Mouse (Mus musculus) lung, adult 2 months (tissue): ENCODE data around the gene Elmo1. TPM values are rescaled to one million over a fixed set of nuclear protein-coding genes. Genes with fewer than 3 reads are reported as not detected.

Experiments
- DNase-seq: peaks from one replicate; pipeline ENCODE4 v3.0.0; 2022
- H3K4me1 ChIP-seq: fragments of 200-500 bp; 2 replicates; pipeline ENCODE4 v1.6.1; 2011; ENCODE audit warnings: low read length; ENCODE audit not compliant: control insufficient read depth, insufficient read depth
- H3K4me3 ChIP-seq: fragments of 200-500 bp; replicated peaks from 2 replicates; pipeline ENCODE3; 2011; ENCODE audit warnings: low read depth, mild to moderate bottlenecking, control low read depth, low read length; ENCODE audit errors: extremely low read depth
- CTCF ChIP-seq: fragments of 200-500 bp; IDR thresholded peaks from 2 replicates; pipeline ENCODE4 v1.5.1; 2011; ENCODE audit warnings: mild to moderate bottlenecking, low read length, control low read depth; ENCODE audit not compliant: insufficient read depth
- POLR2A ChIP-seq: fragments of 200-500 bp; IDR thresholded peaks from 2 replicates; pipeline ENCODE4 v1.6.1; 2011; ENCODE audit warnings: low read depth, mild to moderate bottlenecking, control low read depth, low read length, borderline replicate concordance; ENCODE audit errors: extremely low read depth
- WGBS: fragments of 180-500 bp; shearing (Covaris S2); methylation state at CpG from one replicate; pipeline ENCODE4 v1.1.7; 2018; 5-methylcytosine and 5-hydroxymethylcytosine counted together
- polyA plus RNA-seq: library from polyadenylated mRNA; depleted of rRNA; stranded (reverse); fragments of >200 nt; gene quantifications from 2 replicates; pipeline ENCODE4 v1.2.3, GENCODE M21; 2012

The Elmo1 gene
- polyA plus RNA-seq, 1 experiment: 28.3 TPM

GRCm38 (mm10) chr13:20473641-20474078 is 383.3 kb downstream of the Elmo1 start:
- 71% methylated on average over 7 of the region's 7 CpGs for WGBS
- TF ChIP-seq CTCF: no peak
- no peak for TF ChIP-seq POLR2A
- Histone ChIP-seq H3K4me3 (no peak overlapping the region), H3K4me1 (no peaks in the 10 kb centered on the region; the same call in 1 of the 2 replicates)
- no peak for DNase-seq

- TF ChIP-seq CTCF: no peak
- TF ChIP-seq POLR2A: no peak
- Histone ChIP-seq H3K4me3 (no peak overlapping the region), H3K4me1 (no peaks in the 10 kb centered on the region; the same call in 1 of the 2 replicates)
- DNase-seq: no peak
- WGBS: 95% methylated on average over 4 of the region's 4 CpGs
These were observed 384.2 kb downstream of the Elmo1 start for GRCm38 (mm10) chr13:20474600-20474999.

- no peaks in the 10 kb centered on the region for H3K4me1 ChIP-seq
- TF ChIP-seq CTCF (no peak), POLR2A (no peak)
- no peak for DNase-seq
- H3K4me3 ChIP-seq: no peak overlapping the region
- WGBS: 71% methylated on average over 1 of the region's 1 CpGs
These were observed 391.4 kb downstream of the Elmo1 start for GRCm38 (mm10) chr13:20481805-20482204.

GRCm38 (mm10) chr13:20489110-20489509 is 398.7 kb downstream of the Elmo1 start:
- peaks cover 6% of the 10 kb centered on the region; the same call in 1 of the 2 replicates for H3K4me1 ChIP-seq
- no peak for DNase-seq
- TF ChIP-seq CTCF (no peak), POLR2A (no peak)
- WGBS: 81% methylated on average over 3 of the region's 3 CpGs
- H3K4me3 ChIP-seq: no peak overlapping the region

GRCm38 (mm10) chr13:20489698-20490417 is 399.5 kb downstream of the Elmo1 start:
- DNase-seq: no peak
- 37% methylated on average over 8 of the region's 8 CpGs for WGBS
- no peak overlapping the region for H3K4me3 ChIP-seq

GRCm38 (mm10) chr13:20490860-20491594 is 400.6 kb downstream of the Elmo1 start:
- Histone ChIP-seq H3K4me3 (no peak overlapping the region), H3K4me1 (peaks cover 6% of the 10 kb centered on the region; the same call in 1 of the 2 replicates)
- TF ChIP-seq CTCF: no peak
- no peak for TF ChIP-seq POLR2A
- 61% methylated on average over 5 of the region's 5 CpGs for WGBS
- no peak for DNase-seq

More at GRCm38 (mm10) chr13:20489698-20490417, 399.5 kb downstream of the Elmo1 start:
- peaks cover 6% of the 10 kb centered on the region; the same call in 1 of the 2 replicates for H3K4me1 ChIP-seq
- TF ChIP-seq CTCF (0 out of 2 replicates have a peak, but pooled peaks have one; percentile 5), POLR2A (no peak)

GRCm38 (mm10) chr13:20491666-20492065 is 401.3 kb downstream of the Elmo1 start:
- 68% methylated on average over 3 of the region's 3 CpGs for WGBS
- no peak for TF ChIP-seq POLR2A
- no peak for TF ChIP-seq CTCF

GRCm38 (mm10) chr13:20494047-20494739 is 403.8 kb downstream of the Elmo1 start:
- WGBS: 82% methylated on average over 6 of the region's 6 CpGs
- DNase-seq: no peak
- H3K4me1 ChIP-seq: peaks cover 6% of the 10 kb centered on the region; the same call in 1 of the 2 replicates

More at GRCm38 (mm10) chr13:20491666-20492065, 401.3 kb downstream of the Elmo1 start:
- H3K4me3 ChIP-seq: no peak overlapping the region
- DNase-seq: no peak
- H3K4me1 ChIP-seq: peaks cover 6% of the 10 kb centered on the region; the same call in 1 of the 2 replicates

GRCm38 (mm10) chr13:20501923-20502322 is 411.5 kb downstream of the Elmo1 start:
- TF ChIP-seq POLR2A (no peak), CTCF (no peak)
- DNase-seq: no peak
- H3K4me1 ChIP-seq: no peaks in the 10 kb centered on the region
- no peak overlapping the region for H3K4me3 ChIP-seq

More at GRCm38 (mm10) chr13:20494047-20494739, 403.8 kb downstream of the Elmo1 start:
- no peak for TF ChIP-seq POLR2A
- no peak for TF ChIP-seq CTCF
- H3K4me3 ChIP-seq: no peak overlapping the region
